Mouse (Mus musculus) megakaryocyte, embryonic 14.5 days (primary cell): ENCODE results near the gene Eng. TPM values are rescaled to one million over a fixed set of nuclear protein-coding genes. Genes with fewer than 3 reads are reported as not detected.

Experiments used
- H3K27me3 ChIP-seq: replicated peaks from 2 replicates; pipeline ENCODE3; 2012; ENCODE audit warnings: inconsistent platforms
- H3K36me3 ChIP-seq: replicated peaks from 2 replicates; pipeline ENCODE3; 2012; ENCODE audit warnings: low read length, inconsistent platforms, mixed read lengths
- H3K4me1 ChIP-seq: 2 replicates; pipeline ENCODE4 v1.6.1; 2012; ENCODE audit warnings: inconsistent platforms
- H3K4me3 ChIP-seq: replicated peaks from 2 replicates; pipeline ENCODE3; 2012; ENCODE audit warnings: moderate library complexity, mild to moderate bottlenecking, inconsistent platforms
- H3K9me3 ChIP-seq: 2 replicates; pipeline ENCODE4 v1.6.1; 2012; ENCODE audit warnings: inconsistent platforms
- FLI1 ChIP-seq: IDR thresholded peaks from 2 replicates; pipeline ENCODE4 v1.6.1; 2012; ENCODE audit warnings: low read length, inconsistent platforms, mixed read lengths
- GATA1 ChIP-seq: IDR thresholded peaks from 3 replicates; pipeline ENCODE4 v1.6.1; 2012; ENCODE audit warnings: mixed read lengths, low read length, inconsistent platforms, borderline replicate concordance
- polyA plus RNA-seq: library from polyadenylated mRNA; stranded (reverse); fragments of >175 nt; gene quantifications from 2 replicates; pipeline ENCODE4 v1.2.3, GENCODE M21; 2012; ENCODE audit warnings: low replicate concordance; ENCODE audit not compliant: insufficient read depth

The Eng gene
- polyA plus RNA-seq, 1 experiment: 90.6 TPM

- no peaks in the 10 kb centered on the region for H3K27me3 ChIP-seq
- peaks cover 36% of the 10 kb centered on the region for H3K4me1 ChIP-seq
- H3K4me3 ChIP-seq: no peak overlapping the region
- no peak for TF ChIP-seq FLI1
- TF ChIP-seq GATA1: no peak
- H3K36me3 ChIP-seq: peaks cover 78% of the 10 kb centered on the region
- H3K9me3 ChIP-seq: no peaks in the 10 kb centered on the region
Measured at GRCm38 (mm10) chr2:32686640-32687039, 40.2 kb downstream of the Eng start.

- H3K27me3 ChIP-seq: no peaks in the 10 kb centered on the region
- peaks cover 75% of the 10 kb centered on the region for H3K36me3 ChIP-seq
- H3K4me3 ChIP-seq: no peak overlapping the region
- H3K4me1 ChIP-seq: peaks cover 33% of the 10 kb centered on the region
- H3K9me3 ChIP-seq: no peaks in the 10 kb centered on the region
- no peak for TF ChIP-seq GATA1
- TF ChIP-seq FLI1: no peak
Measured at GRCm38 (mm10) chr2:32687562-32687961, 41.2 kb downstream of the Eng start.

GRCm38 (mm10) chr2:32689420-32689819 lies 43.0 kb downstream of the Eng start:
- H3K9me3 ChIP-seq: no peaks in the 10 kb centered on the region
- H3K4me3 ChIP-seq: no peak overlapping the region
- TF ChIP-seq GATA1 (no peak), FLI1 (no peak)
- H3K4me1 ChIP-seq: peaks cover 50% of the 10 kb centered on the region
- H3K27me3 ChIP-seq: no peaks in the 10 kb centered on the region
- peaks cover 57% of the 10 kb centered on the region for H3K36me3 ChIP-seq

DNA sequence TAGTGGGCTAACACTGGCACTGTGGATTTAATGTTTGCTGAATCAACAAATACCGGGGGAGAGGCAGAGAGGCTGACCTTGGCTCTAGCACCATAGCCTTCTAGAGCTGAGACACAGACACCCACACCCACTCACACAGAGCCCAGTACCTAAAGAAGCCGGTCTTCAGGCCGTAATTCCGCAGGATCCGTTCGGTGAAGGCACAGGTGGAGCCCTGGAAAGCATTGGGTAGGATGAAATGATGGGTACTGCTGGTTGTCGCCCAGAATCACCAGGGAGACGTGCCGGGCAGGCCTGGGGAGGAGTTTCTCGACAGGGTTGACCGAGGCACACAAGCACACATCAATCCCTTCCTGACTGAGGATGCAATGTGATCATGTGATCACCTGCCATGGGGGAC lies 44.6 kb downstream of the Eng start:
- TF ChIP-seq FLI1 (no peak), GATA1 (no peak)
- Histone ChIP-seq H3K4me1 (peaks cover 54% of the 10 kb centered on the region), H3K27me3 (no peaks in the 10 kb centered on the region), H3K9me3 (no peaks in the 10 kb centered on the region), H3K4me3 (no peak overlapping the region), H3K36me3 (peaks cover 41% of the 10 kb centered on the region)

DNA sequence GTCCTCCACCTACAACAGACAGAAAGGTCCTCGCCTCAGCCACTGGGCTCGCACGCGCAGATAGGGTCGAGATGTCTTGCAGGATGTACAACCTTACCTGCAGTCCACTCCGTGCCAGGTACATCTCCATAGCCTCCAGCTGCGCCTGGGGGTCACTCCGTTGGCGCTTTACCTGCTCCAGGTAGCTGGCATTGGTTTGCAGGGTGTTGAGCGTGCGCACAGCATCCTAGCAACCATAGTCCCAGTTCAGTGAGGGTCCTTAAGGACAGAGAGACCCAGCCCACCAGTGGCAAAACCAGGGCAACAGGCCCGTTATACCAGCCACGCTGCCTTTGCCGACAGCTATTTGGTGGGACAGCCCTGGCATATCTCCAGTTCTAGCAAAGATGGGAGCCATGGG lies 46.1 kb downstream of the Eng start:
- Histone ChIP-seq H3K4me1 (peaks cover 46% of the 10 kb centered on the region), H3K4me3 (peak overlapping the region; percentile 38), H3K36me3 (peaks cover 26% of the 10 kb centered on the region), H3K9me3 (no peaks in the 10 kb centered on the region), H3K27me3 (no peaks in the 10 kb centered on the region)
- no peak for TF ChIP-seq GATA1
- TF ChIP-seq FLI1: no peak

GRCm38 (mm10) chr2:32693282-32693681 lies 46.9 kb downstream of the Eng start:
- H3K4me1 ChIP-seq: peaks cover 46% of the 10 kb centered on the region
- no peaks in the 10 kb centered on the region for H3K9me3 ChIP-seq
- H3K27me3 ChIP-seq: no peaks in the 10 kb centered on the region
- peak overlapping the region; percentile 96 for H3K4me3 ChIP-seq
- H3K36me3 ChIP-seq: peaks cover 19% of the 10 kb centered on the region
- TF ChIP-seq FLI1 (no peak), GATA1 (no peak)

DNA sequence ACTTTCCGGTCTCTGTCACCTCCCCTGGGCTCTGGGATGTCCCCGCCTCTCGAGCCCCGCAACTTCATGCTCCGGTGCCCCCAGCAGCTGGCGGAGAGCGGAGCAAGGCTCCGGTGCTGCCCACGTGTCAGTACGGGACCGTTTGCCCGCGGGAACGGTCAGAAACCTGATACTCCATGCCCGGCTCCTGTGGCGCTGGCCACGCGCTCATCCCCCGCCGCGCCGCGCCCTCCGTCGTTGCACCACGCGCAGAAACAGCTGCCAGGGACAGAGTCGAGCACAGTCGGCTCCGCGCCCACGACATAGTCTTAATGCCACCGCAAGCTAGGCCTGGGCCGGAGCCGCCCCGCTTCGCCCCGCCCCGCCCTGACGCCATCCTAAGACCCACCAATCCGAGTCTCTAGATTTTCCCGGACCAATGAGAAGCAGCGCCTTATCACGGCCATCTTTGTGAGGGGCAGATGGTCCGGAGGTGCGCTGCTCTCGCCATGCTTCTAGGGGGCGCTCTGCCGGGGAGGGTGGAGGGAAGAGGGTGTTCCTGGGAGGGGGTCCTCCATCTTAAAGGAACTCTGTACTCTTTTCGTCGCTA lies 47.5 kb downstream of the Eng start:
- H3K4me1 ChIP-seq: peaks cover 46% of the 10 kb centered on the region
- TF ChIP-seq GATA1: peak; percentile 100
- no peak for TF ChIP-seq FLI1
- no peaks in the 10 kb centered on the region for H3K9me3 ChIP-seq
- H3K27me3 ChIP-seq: no peaks in the 10 kb centered on the region
- H3K36me3 ChIP-seq: peaks cover 16% of the 10 kb centered on the region
- peak overlapping the region; percentile 96 for H3K4me3 ChIP-seq

DNA sequence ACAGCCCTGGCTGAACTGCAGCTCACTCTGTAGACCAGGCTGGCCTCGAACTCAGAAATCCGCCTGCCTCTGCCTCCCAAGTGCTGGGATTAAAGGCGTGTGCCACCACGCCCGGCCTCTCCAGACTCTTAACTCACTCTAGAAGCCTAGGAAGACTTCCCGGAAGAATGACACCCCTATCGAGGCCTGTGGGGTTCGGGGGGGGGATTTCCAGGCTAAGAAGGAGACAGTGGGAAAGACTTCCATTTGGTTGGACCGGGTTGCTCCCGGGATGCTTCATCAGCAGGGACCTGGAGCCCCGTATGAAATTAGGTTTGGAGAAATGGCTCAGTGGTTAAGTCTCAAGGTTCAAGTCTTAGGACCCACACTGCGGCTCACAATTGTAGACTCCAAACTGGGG lies 48.3 kb downstream of the Eng start:
- Histone ChIP-seq H3K4me1 (peaks cover 41% of the 10 kb centered on the region), H3K4me3 (peak overlapping the region; percentile 96), H3K27me3 (no peaks in the 10 kb centered on the region), H3K36me3 (peaks cover 16% of the 10 kb centered on the region), H3K9me3 (no peaks in the 10 kb centered on the region)
- TF ChIP-seq GATA1: no peak
- TF ChIP-seq FLI1: no peak

GRCm38 (mm10) chr2:32699680-32700079 lies 53.3 kb downstream of the Eng start:
- H3K36me3 ChIP-seq: peaks cover 45% of the 10 kb centered on the region
- no peaks in the 10 kb centered on the region for H3K27me3 ChIP-seq
- peaks cover 9% of the 10 kb centered on the region for H3K4me1 ChIP-seq
- TF ChIP-seq GATA1 (no peak), FLI1 (no peak)
- no peak overlapping the region for H3K4me3 ChIP-seq
- no peaks in the 10 kb centered on the region for H3K9me3 ChIP-seq

GRCm38 (mm10) chr2:32700966-32701743 lies 54.8 kb downstream of the Eng start:
- no peak for TF ChIP-seq GATA1
- TF ChIP-seq FLI1: no peak
- no peak overlapping the region for H3K4me3 ChIP-seq
- H3K9me3 ChIP-seq: no peaks in the 10 kb centered on the region
- no peaks in the 10 kb centered on the region for H3K27me3 ChIP-seq
- peaks cover 17% of the 10 kb centered on the region for H3K4me1 ChIP-seq
- H3K36me3 ChIP-seq: peaks cover 59% of the 10 kb centered on the region

DNA sequence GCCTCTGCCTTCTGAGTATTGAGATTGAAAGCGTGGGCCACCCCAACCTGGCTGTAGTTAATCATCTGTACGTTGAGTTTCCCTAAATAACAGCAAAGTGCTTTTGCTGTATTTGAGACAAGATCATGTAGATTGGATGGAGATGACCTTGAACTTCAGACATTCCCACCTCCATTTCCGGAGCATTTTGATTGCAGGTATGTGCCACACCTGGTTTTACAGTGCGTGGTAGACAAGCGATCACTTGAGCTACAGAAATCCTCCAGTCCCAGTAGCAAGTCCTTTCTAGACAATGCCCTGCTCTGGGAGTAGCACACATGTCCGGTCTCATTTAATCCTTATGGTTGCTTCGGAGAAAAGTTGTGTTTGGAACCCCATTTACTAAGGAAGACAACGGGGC lies 56.7 kb downstream of the Eng start:
- peaks cover 31% of the 10 kb centered on the region for H3K4me1 ChIP-seq
- H3K27me3 ChIP-seq: no peaks in the 10 kb centered on the region
- peaks cover 76% of the 10 kb centered on the region for H3K36me3 ChIP-seq
- TF ChIP-seq GATA1: no peak
- TF ChIP-seq FLI1: no peak
- H3K4me3 ChIP-seq: no peak overlapping the region
- no peaks in the 10 kb centered on the region for H3K9me3 ChIP-seq
